Mouse (Mus musculus) ES-Bruce4 (cell line): Measurements from ENCODE around the gene Ccdc73.

ENCODE experiments used
- CTCF ChIP-seq: IDR thresholded peaks from one replicate; pipeline ENCODE4 v1.8.1; 2011; ENCODE audit warnings: low read depth, low read length
- POLR2A ChIP-seq: IDR thresholded peaks from one replicate; pipeline ENCODE4 v1.8.1; 2011; ENCODE audit warnings: low read length; ENCODE audit not compliant: insufficient read depth

GRCm38 (mm10) chr2:105062741-105063372, 195.3 kb downstream of the Ccdc73 start:
- TF ChIP-seq CTCF, result no peak
- TF ChIP-seq POLR2A, result no peak
